Mouse (Mus musculus): ENCODE measurements around the gene Zbp1.

- TF ChIP-seq POLR2A (IDR thresholded peaks at IDR 0.05; ENCODE audit: borderline replicate concordance, low read depth, low read length) (no peak), CTCF (IDR thresholded peaks at IDR 0.05; ENCODE audit: low read depth, low read length) (no peak)
These were observed 30.1 kb upstream of the Zbp1 start for GRCm38 (mm10) chr2:173248822-173249221.

All from bone marrow macrophage, adult 2 months (primary cell).